Mouse (Mus musculus) spleen, adult 2 months (tissue): ENCODE data around the gene Stom.

ENCODE experiments used
- CTCF ChIP-seq: fragments of 200-500 bp; IDR thresholded peaks from 2 replicates; pipeline ENCODE4 v1.5.1; 2011; ENCODE audit warnings: mild to moderate bottlenecking, inconsistent platforms; ENCODE audit not compliant: insufficient read depth, insufficient read length, insufficient replicate concordance; ENCODE audit errors: extremely low read depth
- POLR2A ChIP-seq: fragments of 200-500 bp; IDR thresholded peaks from 2 replicates; pipeline ENCODE4 v1.6.1; 2011; ENCODE audit warnings: low read depth, low read length, inconsistent platforms

- TF ChIP-seq POLR2A, result no peak
- TF ChIP-seq CTCF, result no peak
Observed at GRCm38 (mm10) chr2:35277686-35278085, 59.1 kb downstream of the Stom start.
